Mouse (Mus musculus) cerebellum, adult 2 months (tissue): ENCODE data around the gene Ubxn7.

Experiments used
- CTCF ChIP-seq: fragments of 200-500 bp; IDR thresholded peaks from 2 replicates; pipeline ENCODE4 v1.5.1; 2011; ENCODE audit warnings: low read depth, mild to moderate bottlenecking, control low read depth, low read length, moderate library complexity, borderline replicate concordance; ENCODE audit not compliant: insufficient read depth
- POLR2A ChIP-seq: fragments of 200-500 bp; IDR thresholded peaks from 2 replicates; pipeline ENCODE4 v1.6.1; 2011; ENCODE audit warnings: low read length, control low read depth, borderline replicate concordance; ENCODE audit not compliant: insufficient read depth

- TF ChIP-seq CTCF (no peak), POLR2A (no peak)
These were observed 8.4 kb downstream of the Ubxn7 start for GRCm38 (mm10) chr16:32340451-32340850.
